Mouse (Mus musculus) kidney, adult 2 months (tissue): ENCODE measurements around the gene Cep128. TPM values are rescaled to one million over a fixed set of nuclear protein-coding genes. Genes with fewer than 3 reads are reported as not detected.

Source experiments
- DNase-seq: peaks from one replicate; pipeline ENCODE4 v3.0.0; 2021
- H3K27ac ChIP-seq: fragments of 200-500 bp; 2 replicates; pipeline ENCODE4 v1.5.1; 2012; ENCODE audit warnings: low read depth, low read length, control low read depth, inconsistent platforms; ENCODE audit not compliant: insufficient read depth
- H3K27me3 ChIP-seq: fragments of 200-500 bp; replicated peaks from 2 replicates; pipeline ENCODE4 v1.6.1; 2012; ENCODE audit warnings: mild to moderate bottlenecking, moderate library complexity, low read length, inconsistent platforms; ENCODE audit not compliant: control insufficient read depth, insufficient read depth
- H3K36me3 ChIP-seq: fragments of 200-500 bp; 2 replicates; pipeline ENCODE4 v1.6.1; 2012; ENCODE audit warnings: mild to moderate bottlenecking, moderate library complexity, low read length, inconsistent platforms; ENCODE audit not compliant: control insufficient read depth, insufficient read depth
- H3K4me1 ChIP-seq: fragments of 200-500 bp; 2 replicates; pipeline ENCODE4 v1.6.1; 2011; ENCODE audit warnings: low read length; ENCODE audit not compliant: control insufficient read depth, insufficient read depth
- H3K4me3 ChIP-seq: fragments of 200-500 bp; 2 replicates; pipeline ENCODE4 v1.5.1; 2011; ENCODE audit warnings: mild to moderate bottlenecking, low read depth, low read length, control low read depth; ENCODE audit not compliant: insufficient read depth
- CTCF ChIP-seq: fragments of 200-500 bp; conservative IDR thresholded peaks from 2 replicates; pipeline ENCODE4 v1.5.1; 2011; ENCODE audit warnings: low read depth, mild to moderate bottlenecking, control low read depth, low read length, moderate library complexity, mixed read lengths; ENCODE audit not compliant: insufficient read depth, insufficient read length
- POLR2A ChIP-seq: fragments of 200-500 bp; IDR thresholded peaks from one replicate; pipeline ENCODE4 v1.6.1; 2011; ENCODE audit warnings: low read depth, low read length, control low read depth
- WGBS: fragments of 180-500 bp; shearing (Covaris S2); methylation state at CpG from one replicate; pipeline ENCODE4 v1.1.7; 2018; 5-methylcytosine and 5-hydroxymethylcytosine counted together
- polyA plus RNA-seq: library from polyadenylated mRNA; depleted of rRNA; stranded (reverse); fragments of >200 nt; gene quantifications from 2 replicates; pipeline ENCODE4 v1.2.3, GENCODE M21; 2012

The Cep128 gene
- polyA plus RNA-seq, 1 experiment = 1.6 TPM

- no peaks in the 10 kb centered on the region for H3K4me1 ChIP-seq
- no peaks in the 10 kb centered on the region for H3K36me3 ChIP-seq
- DNase-seq = no peak
- 69% methylated on average over 6 of the region's 6 CpGs for WGBS
- H3K27ac ChIP-seq = no peak overlapping the region
- no peak overlapping the region for H3K4me3 ChIP-seq
- TF ChIP-seq POLR2A = no peak
- no peak for TF ChIP-seq CTCF
- H3K27me3 ChIP-seq = no peaks in the 10 kb centered on the region
These were observed 30.9 kb upstream of the Cep128 start for GRCm38 (mm10) chr12:91415112-91415511.

- Histone ChIP-seq H3K27ac (no peak overlapping the region), H3K36me3 (no peaks in the 10 kb centered on the region), H3K27me3 (no peaks in the 10 kb centered on the region), H3K4me3 (no peak overlapping the region), H3K4me1 (no peaks in the 10 kb centered on the region)
- 40% methylated on average over 7 of the region's 7 CpGs for WGBS
- DNase-seq = peak; percentile 17
- TF ChIP-seq CTCF = no peak
- TF ChIP-seq POLR2A = no peak
These were observed 28.4 kb upstream of the Cep128 start for GRCm38 (mm10) chr12:91412461-91413182.

GRCm38 (mm10) chr12:91410306-91410705 is 26.1 kb upstream of the Cep128 start:
- H3K4me3 ChIP-seq = no peak overlapping the region
- peak; percentile 15 for DNase-seq
- no peaks in the 10 kb centered on the region for H3K27me3 ChIP-seq
- TF ChIP-seq POLR2A (no peak), CTCF (no peak)
- no peak overlapping the region for H3K27ac ChIP-seq
- no peaks in the 10 kb centered on the region for H3K4me1 ChIP-seq
- no peaks in the 10 kb centered on the region for H3K36me3 ChIP-seq
- WGBS = 68% methylated on average over 4 of the region's 4 CpGs

- no peak for DNase-seq
- Histone ChIP-seq H3K4me1 (no peaks in the 10 kb centered on the region), H3K27ac (no peak overlapping the region), H3K27me3 (no peaks in the 10 kb centered on the region), H3K36me3 (no peaks in the 10 kb centered on the region), H3K4me3 (peak overlapping the region; percentile 36)
- TF ChIP-seq CTCF = no peak
- TF ChIP-seq POLR2A = no peak
- WGBS = 11% methylated on average over 12 of the region's 12 CpGs
These were observed 16.8 kb upstream of the Cep128 start for GRCm38 (mm10) chr12:91401049-91401352.

GRCm38 (mm10) chr12:91400232-91401048 is 16.2 kb upstream of the Cep128 start:
- 1% methylated on average over 38 of the region's 38 CpGs for WGBS
- peak overlapping the region; percentile 36 for H3K4me3 ChIP-seq
- H3K4me1 ChIP-seq = no peaks in the 10 kb centered on the region
- H3K27me3 ChIP-seq = no peaks in the 10 kb centered on the region
- DNase-seq = peak; percentile 76
- no peak overlapping the region for H3K27ac ChIP-seq
- TF ChIP-seq POLR2A = no peak
- peak; percentile 85 for TF ChIP-seq CTCF
- no peaks in the 10 kb centered on the region for H3K36me3 ChIP-seq

GRCm38 (mm10) chr12:91383516-91384264 is 519 bp downstream of the Cep128 start:
- no peaks in the 10 kb centered on the region for H3K4me1 ChIP-seq
- peak; percentile 2 for DNase-seq
- 2% methylated on average over 22 of the region's 22 CpGs for WGBS

GRCm38 (mm10) chr12:91369173-91369572 is 15.0 kb downstream of the Cep128 start:
- 90% methylated on average over 3 of the region's 3 CpGs for WGBS
- DNase-seq = no peak
- H3K36me3 ChIP-seq = no peaks in the 10 kb centered on the region
- no peak for TF ChIP-seq POLR2A
- no peak for TF ChIP-seq CTCF
- no peaks in the 10 kb centered on the region for H3K27me3 ChIP-seq
- H3K27ac ChIP-seq = no peak overlapping the region
- no peaks in the 10 kb centered on the region for H3K4me1 ChIP-seq
- no peak overlapping the region for H3K4me3 ChIP-seq

More at GRCm38 (mm10) chr12:91383516-91384264, 519 bp downstream of the Cep128 start:
- Histone ChIP-seq H3K4me3 (peak overlapping the region; percentile 75), H3K27me3 (no peaks in the 10 kb centered on the region), H3K36me3 (no peaks in the 10 kb centered on the region), H3K27ac (no peak overlapping the region)
- no peak for TF ChIP-seq CTCF
- no peak for TF ChIP-seq POLR2A
